Mouse (Mus musculus): Measurements from ENCODE around the gene Exoc4.

Exoc4 gene

GRCm38 (mm10) chr6:33763245-33763644 lies 514.4 kb downstream of the Exoc4 start:
- H3K36me3 ChIP-seq (ENCODE audit: control insufficient read depth, insufficient read depth, low read length, poor library complexity, severe bottlenecking), result 0 out of 2 replicates have a peak, but pooled peaks cover 2% of the 10 kb centered on the region
- no peaks in the 10 kb centered on the region for H3K27me3 ChIP-seq (ENCODE audit: control insufficient read depth, insufficient read depth, low read length, poor library complexity, severe bottlenecking)
- no peak for DNase-seq (ENCODE audit: low read depth, low spot score)

GRCm38 (mm10) chr6:33763970-33764369 lies 515.1 kb downstream of the Exoc4 start:
- no peak for DNase-seq (ENCODE audit: low read depth, low spot score)
- H3K27me3 ChIP-seq (ENCODE audit: control insufficient read depth, insufficient read depth, low read length, poor library complexity, severe bottlenecking), result no peaks in the 10 kb centered on the region
- H3K36me3 ChIP-seq (ENCODE audit: control insufficient read depth, insufficient read depth, low read length, poor library complexity, severe bottlenecking), result 0 out of 2 replicates have a peak, but pooled peaks cover 2% of the 10 kb centered on the region

GRCm38 (mm10) chr6:33769251-33769650 lies 520.4 kb downstream of the Exoc4 start:
- no peak for DNase-seq (ENCODE audit: low read depth, low spot score)
- no peaks in the 10 kb centered on the region for H3K27me3 ChIP-seq (ENCODE audit: control insufficient read depth, insufficient read depth, low read length, poor library complexity, severe bottlenecking)
- H3K36me3 ChIP-seq (ENCODE audit: control insufficient read depth, insufficient read depth, low read length, poor library complexity, severe bottlenecking), result no peaks in the 10 kb centered on the region

GRCm38 (mm10) chr6:33770021-33770420 lies 521.1 kb downstream of the Exoc4 start:
- DNase-seq (ENCODE audit: low read depth, low spot score), result no peak
- no peaks in the 10 kb centered on the region for H3K36me3 ChIP-seq (ENCODE audit: control insufficient read depth, insufficient read depth, low read length, poor library complexity, severe bottlenecking)
- H3K27me3 ChIP-seq (ENCODE audit: control insufficient read depth, insufficient read depth, low read length, poor library complexity, severe bottlenecking), result no peaks in the 10 kb centered on the region

- no peak for DNase-seq (ENCODE audit: low read depth, low spot score)
- Histone ChIP-seq H3K36me3 (ENCODE audit: control insufficient read depth, insufficient read depth, low read length, poor library complexity, severe bottlenecking) (no peaks in the 10 kb centered on the region), H3K27me3 (ENCODE audit: control insufficient read depth, insufficient read depth, low read length, poor library complexity, severe bottlenecking) (no peaks in the 10 kb centered on the region)
Observed at GRCm38 (mm10) chr6:33772551-33773315, 523.8 kb downstream of the Exoc4 start.

DNA sequence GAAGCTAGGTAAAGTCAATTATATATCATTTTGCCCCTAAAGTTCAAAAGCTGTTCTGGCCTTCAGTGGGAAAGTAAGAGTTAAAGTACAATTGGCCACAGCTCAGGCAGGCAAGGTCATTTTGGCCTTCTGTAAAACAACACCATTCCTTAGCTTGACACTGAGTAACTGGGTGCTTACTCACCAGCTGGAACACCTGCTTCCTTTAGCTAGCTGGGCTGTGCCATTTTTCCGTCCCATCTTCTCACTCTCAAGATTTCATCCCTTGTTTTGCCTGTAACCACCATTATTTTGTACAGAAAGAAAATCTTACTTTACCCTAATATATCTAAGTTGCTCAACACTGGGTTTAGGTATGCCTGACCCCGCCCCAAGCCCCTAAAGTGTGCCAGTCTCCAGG lies 543.7 kb downstream of the Exoc4 start:
- no peaks in the 10 kb centered on the region for H3K36me3 ChIP-seq (ENCODE audit: control insufficient read depth, insufficient read depth, low read length, poor library complexity, severe bottlenecking)
- no peak for DNase-seq (ENCODE audit: low read depth, low spot score)
- no peaks in the 10 kb centered on the region for H3K27me3 ChIP-seq (ENCODE audit: control insufficient read depth, insufficient read depth, low read length, poor library complexity, severe bottlenecking)

GRCm38 (mm10) chr6:33801254-33801653 lies 552.4 kb downstream of the Exoc4 start:
- Histone ChIP-seq H3K27me3 (ENCODE audit: control insufficient read depth, insufficient read depth, low read length, poor library complexity, severe bottlenecking) (no peaks in the 10 kb centered on the region), H3K36me3 (ENCODE audit: control insufficient read depth, insufficient read depth, low read length, poor library complexity, severe bottlenecking) (0 out of 2 replicates have a peak, but pooled peaks cover 1% of the 10 kb centered on the region)
- no peak for DNase-seq (ENCODE audit: low read depth, low spot score)

GRCm38 (mm10) chr6:33803481-33804098 lies 554.7 kb downstream of the Exoc4 start:
- no peaks in the 10 kb centered on the region for H3K27me3 ChIP-seq (ENCODE audit: control insufficient read depth, insufficient read depth, low read length, poor library complexity, severe bottlenecking)
- no peak for DNase-seq (ENCODE audit: low read depth, low spot score)

GRCm38 (mm10) chr6:33804775-33805174 lies 555.9 kb downstream of the Exoc4 start:
- H3K27me3 ChIP-seq (ENCODE audit: control insufficient read depth, insufficient read depth, low read length, poor library complexity, severe bottlenecking), result no peaks in the 10 kb centered on the region
- H3K36me3 ChIP-seq (ENCODE audit: control insufficient read depth, insufficient read depth, low read length, poor library complexity, severe bottlenecking), result 0 out of 2 replicates have a peak, but pooled peaks cover 1% of the 10 kb centered on the region
- no peak for DNase-seq (ENCODE audit: low read depth, low spot score)

More at GRCm38 (mm10) chr6:33803481-33804098, 554.7 kb downstream of the Exoc4 start:
- H3K36me3 ChIP-seq (ENCODE audit: control insufficient read depth, insufficient read depth, low read length, poor library complexity, severe bottlenecking), result 0 out of 2 replicates have a peak, but pooled peaks cover 1% of the 10 kb centered on the region

- Histone ChIP-seq H3K36me3 (ENCODE audit: control insufficient read depth, insufficient read depth, low read length, poor library complexity, severe bottlenecking) (no peaks in the 10 kb centered on the region), H3K27me3 (ENCODE audit: control insufficient read depth, insufficient read depth, low read length, poor library complexity, severe bottlenecking) (no peaks in the 10 kb centered on the region)
- no peak for DNase-seq (ENCODE audit: low read depth, low spot score)
Observed at GRCm38 (mm10) chr6:33806072-33806782, 557.3 kb downstream of the Exoc4 start.

DNA sequence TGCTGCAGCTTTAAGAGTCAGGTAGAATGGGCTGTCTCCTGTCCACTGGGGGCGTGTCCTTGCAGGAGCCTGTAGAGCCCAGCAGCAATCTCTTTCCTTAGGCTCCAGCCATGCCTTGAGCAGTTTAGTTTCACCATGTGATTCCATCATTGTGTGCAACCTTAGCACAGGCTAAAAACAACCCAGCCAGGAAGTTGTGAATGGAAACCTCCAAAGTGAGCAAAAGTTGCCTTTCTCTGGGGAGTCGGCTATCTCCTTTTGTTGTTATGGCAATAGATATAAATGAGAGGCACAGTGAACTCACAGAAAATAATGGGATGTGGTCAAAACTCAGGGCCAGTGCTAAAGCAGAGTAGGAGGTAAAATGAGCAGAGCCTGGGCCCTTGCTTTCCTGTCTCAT lies 565.5 kb downstream of the Exoc4 start:
- Histone ChIP-seq H3K36me3 (ENCODE audit: control insufficient read depth, insufficient read depth, low read length, poor library complexity, severe bottlenecking) (no peaks in the 10 kb centered on the region), H3K27me3 (ENCODE audit: control insufficient read depth, insufficient read depth, low read length, poor library complexity, severe bottlenecking) (no peaks in the 10 kb centered on the region)
- no peak for DNase-seq (ENCODE audit: low read depth, low spot score)

DNA sequence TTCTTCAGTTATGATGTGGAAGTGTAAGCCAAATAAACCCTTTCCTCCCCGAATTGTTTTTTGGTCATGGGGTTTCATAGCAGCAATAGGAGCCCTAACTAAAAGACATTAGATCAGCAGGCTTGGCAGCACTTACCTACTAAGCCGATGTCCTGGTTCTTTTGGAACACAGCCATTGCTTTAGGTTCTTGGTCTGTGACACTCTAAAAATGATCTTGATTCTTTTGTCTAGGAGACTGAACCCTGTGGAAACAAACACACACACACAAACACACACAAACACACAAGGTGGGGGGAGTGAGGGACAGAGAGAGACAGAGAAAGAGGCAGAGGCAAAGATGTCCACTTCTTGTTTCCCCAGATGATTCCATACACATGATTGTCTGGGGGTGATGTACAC lies 574.3 kb downstream of the Exoc4 start:
- no peaks in the 10 kb centered on the region for H3K27me3 ChIP-seq (ENCODE audit: control insufficient read depth, insufficient read depth, low read length, poor library complexity, severe bottlenecking)
- DNase-seq (ENCODE audit: low read depth, low spot score), result no peak
- H3K36me3 ChIP-seq (ENCODE audit: control insufficient read depth, insufficient read depth, low read length, poor library complexity, severe bottlenecking), result 0 out of 2 replicates have a peak, but pooled peaks cover 1% of the 10 kb centered on the region

- no peak for DNase-seq (ENCODE audit: low read depth, low spot score)
- Histone ChIP-seq H3K36me3 (ENCODE audit: control insufficient read depth, insufficient read depth, low read length, poor library complexity, severe bottlenecking) (0 out of 2 replicates have a peak, but pooled peaks cover 1% of the 10 kb centered on the region), H3K27me3 (ENCODE audit: control insufficient read depth, insufficient read depth, low read length, poor library complexity, severe bottlenecking) (no peaks in the 10 kb centered on the region)
Observed at GRCm38 (mm10) chr6:33823777-33824302, 575.0 kb downstream of the Exoc4 start.

DNA sequence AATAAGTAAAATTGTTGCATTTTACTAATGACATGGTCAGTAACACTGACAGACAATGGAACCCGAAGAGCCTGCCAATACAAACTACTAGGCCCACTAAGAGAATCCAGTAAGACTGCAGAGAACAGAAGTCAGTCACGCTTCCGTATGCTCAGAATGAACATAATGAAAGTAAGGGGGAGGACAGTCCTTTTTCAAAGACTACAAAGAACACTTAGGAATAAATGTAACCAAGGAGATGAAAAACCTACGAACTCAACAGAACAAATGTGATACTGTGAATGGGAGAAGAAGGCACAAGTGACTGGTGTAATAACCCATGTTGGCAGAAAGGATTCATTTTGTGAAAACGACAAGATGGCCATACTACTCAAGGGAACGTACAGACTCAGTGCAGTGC lies 579.6 kb downstream of the Exoc4 start:
- DNase-seq (ENCODE audit: low read depth, low spot score), result no peak
- Histone ChIP-seq H3K36me3 (ENCODE audit: control insufficient read depth, insufficient read depth, low read length, poor library complexity, severe bottlenecking) (0 out of 2 replicates have a peak, but pooled peaks cover 1% of the 10 kb centered on the region), H3K27me3 (ENCODE audit: control insufficient read depth, insufficient read depth, low read length, poor library complexity, severe bottlenecking) (no peaks in the 10 kb centered on the region)
